Mouse (Mus musculus) T-helper 2 cell (primary cell): ENCODE data around the gene C8a.

Source experiments
- in situ Hi-C: fragments of 300-600 bp; cut with MboI, MseI; formaldehyde crosslinking; loops from one replicate; pipeline ENCODE4 v1.15.1; 2025; ENCODE audit warnings: high pct_unique_total_duplicates

Gene C8a

DNA sequence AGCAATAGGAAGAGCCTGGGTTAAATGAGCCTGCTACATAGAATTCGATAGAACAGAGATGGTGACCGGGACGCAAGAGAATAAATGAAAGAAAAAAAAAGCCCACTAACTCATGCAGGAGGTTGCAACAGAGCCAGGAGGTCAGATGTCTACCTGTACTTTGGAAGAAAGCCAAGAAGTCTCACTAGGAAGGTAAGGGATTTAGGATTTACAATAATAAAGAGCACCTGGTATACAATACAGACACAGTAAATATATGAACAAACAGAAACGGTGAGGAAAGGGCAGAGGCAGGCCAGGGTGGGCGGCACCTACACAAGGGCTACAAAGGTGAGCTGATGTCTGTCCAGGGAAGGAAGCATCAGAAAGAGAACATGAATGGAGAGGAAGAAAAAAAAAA is 34.0 kb downstream of the C8a start:
- in situ Hi-C loops, result no loop called here

DNA sequence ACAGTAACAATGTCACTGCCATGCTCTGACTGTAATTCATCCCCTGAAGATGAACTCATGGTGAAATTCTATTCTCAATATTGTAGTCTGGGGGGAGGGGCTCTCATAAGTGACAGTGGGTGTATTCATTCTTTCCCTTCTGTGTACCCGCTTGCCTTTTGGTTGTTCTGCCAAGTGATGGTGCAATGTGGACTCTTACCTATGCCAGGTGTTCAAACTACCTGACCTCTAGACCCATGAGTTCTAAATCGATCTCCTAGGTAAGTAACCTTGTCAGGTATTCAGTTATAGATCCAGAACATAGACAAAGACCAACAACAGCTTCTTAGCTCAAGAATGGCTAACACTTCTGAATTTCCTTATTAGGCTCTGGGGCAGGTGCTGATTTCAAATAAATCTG is 37.9 kb downstream of the C8a start:
- in situ Hi-C loops, result no loop called here

DNA sequence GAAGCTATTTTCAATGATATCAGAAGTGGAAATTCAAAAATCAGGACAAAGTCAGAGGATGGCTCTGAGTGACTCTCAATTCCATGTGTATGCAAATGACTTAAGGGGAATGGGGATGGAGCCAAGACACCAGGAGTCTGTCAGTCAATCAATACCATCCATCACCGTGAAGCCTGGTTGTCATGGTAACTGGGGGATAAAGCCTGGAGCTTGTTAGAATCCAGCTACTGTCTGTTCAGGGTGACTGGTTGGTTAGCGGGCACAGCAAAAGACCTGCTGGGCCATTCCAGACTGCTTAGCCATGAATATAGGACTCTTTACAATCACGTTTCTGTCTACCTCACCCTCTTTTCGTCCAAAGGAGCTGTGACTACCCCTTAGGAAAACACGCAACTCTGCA is 41.1 kb downstream of the C8a start:
- in situ Hi-C loops, result no loop called here

DNA sequence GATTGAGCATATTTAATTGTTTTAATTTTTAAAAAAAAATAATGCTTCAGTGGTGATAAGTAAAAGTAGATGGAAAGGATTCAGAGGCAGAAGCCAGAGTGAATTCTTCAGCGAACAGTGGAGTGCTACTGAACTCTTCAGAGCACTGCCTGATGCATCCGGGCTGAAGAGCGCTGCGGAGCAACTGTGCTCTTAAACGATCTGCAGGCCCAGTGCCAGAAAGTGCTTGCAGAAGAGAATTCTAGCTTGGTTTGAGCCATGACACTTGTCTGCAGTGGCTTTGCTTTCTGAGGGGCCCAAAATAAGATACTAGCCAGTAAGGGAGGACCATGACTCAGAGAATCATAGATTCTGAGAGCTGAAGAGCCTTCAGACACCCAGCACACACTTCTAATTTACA is 47.3 kb downstream of the C8a start:
- in situ Hi-C loops, result no loop called here

DNA sequence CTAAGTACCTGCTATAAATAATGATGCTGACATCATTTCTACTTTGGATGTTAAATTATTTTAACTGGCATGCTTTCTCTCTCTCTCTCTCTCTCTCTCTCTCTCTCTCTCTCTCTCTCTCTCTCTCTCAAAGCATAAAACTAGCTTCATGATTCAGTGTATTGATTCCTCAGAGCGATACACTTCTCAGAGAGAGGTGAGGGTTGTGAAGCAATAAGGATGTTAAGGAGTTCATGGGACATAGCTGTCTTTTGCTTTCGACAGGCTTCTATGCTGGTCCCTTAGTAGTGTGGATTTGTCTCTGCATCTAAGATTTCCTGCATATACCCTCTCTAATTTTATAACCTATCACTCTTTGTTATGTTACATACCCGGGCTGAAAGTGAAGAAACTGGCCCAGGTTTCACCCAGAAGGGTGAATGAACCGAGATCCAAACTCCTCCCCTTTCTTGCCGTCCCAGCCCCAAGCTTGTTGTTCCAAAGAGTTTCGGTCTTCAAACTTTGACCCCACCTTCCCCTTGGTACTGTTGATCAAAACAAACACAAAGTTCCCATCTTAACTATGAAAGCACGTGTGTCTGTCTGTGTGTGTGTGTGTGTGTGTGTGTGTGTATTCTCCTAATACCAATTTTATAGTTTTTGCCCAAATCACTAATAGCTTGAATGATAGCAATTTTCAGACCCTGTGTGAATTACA is 51.7 kb downstream of the C8a start:
- in situ Hi-C loops, result no loop called here

DNA sequence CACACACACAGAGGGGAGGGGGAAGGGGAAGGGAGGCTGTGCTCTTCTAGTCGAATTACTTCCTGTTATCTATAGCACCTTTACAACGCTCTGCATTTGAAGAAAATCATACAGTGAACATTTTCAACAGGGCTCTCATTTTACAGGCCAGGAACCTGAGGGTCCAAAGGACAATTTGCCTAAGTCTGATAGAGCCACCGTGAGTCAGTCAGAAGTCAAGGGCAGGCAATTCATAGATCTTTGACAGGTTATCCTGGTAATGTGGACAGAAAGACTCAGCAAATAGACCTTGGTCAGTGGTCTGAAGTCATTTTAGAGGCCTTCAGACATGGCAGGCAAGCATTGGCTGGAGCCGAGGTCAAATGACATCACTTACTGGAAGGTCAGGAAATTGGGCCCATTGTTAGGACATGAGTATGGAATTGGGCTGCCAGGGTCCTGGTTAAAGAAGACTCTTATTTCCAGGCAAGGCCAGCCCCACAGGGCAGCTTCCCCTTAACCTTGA is 52.5 kb downstream of the C8a start:
- in situ Hi-C loops, result no loop called here

DNA sequence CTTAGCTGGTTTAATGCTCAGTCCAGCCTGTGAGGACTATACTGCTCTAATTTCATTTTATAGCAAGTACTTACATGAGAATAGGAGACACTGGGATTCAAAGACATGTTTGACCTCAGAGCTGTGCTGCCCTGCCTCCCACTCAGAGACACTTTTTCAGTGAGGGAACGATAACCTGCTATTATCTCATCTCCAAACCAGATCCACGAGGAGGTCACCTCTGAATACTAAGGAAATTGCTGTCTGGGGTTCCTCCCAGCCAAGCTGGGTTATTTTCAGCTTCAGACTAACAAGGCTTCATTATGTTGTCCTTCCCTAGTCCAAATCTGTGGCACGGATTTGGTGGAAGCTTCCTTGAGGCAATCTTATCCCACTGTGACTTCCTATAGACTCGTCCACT is 56.3 kb downstream of the C8a start:
- in situ Hi-C loops, result no loop called here

DNA sequence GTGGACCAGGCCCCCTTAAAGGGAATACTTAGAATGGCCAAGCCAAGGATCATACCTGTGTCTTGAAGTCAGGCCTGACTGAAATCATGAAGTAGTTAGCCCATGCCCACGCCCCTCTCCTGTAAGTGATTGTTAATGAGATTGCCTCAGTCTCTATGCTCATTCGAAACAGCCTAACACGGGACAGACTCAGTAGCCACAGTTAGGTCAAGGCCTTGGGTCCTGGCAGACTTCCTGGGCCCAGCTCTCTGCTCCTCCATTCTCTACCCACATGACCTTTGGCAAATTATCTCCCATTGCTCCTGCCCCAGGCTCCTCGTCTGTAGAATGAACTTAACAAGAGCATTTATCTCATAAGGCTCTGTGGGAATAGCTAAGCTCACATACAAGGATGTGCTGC is 57.2 kb downstream of the C8a start:
- in situ Hi-C loops, result no loop called here

DNA sequence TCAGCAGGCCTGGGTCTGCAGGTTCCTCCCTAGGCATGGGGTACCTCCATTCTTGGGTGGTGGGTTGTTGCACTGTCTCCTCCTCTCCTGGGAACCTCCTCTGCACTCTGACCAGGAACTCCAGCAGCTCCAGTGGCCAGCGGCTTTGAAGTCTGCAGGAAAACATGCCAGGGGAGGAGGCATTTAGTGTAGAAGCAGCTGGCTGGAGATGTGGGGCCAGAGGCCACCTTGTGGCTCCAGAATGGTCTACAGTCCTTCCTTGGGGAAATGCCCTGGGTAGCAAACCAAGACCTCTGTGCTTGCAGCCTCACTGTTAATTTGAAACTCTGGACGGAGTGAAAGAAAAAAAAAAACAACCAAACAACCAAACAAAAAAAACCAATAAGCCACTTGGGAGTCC is 58.7 kb downstream of the C8a start:
- in situ Hi-C loops, result no loop called here

DNA sequence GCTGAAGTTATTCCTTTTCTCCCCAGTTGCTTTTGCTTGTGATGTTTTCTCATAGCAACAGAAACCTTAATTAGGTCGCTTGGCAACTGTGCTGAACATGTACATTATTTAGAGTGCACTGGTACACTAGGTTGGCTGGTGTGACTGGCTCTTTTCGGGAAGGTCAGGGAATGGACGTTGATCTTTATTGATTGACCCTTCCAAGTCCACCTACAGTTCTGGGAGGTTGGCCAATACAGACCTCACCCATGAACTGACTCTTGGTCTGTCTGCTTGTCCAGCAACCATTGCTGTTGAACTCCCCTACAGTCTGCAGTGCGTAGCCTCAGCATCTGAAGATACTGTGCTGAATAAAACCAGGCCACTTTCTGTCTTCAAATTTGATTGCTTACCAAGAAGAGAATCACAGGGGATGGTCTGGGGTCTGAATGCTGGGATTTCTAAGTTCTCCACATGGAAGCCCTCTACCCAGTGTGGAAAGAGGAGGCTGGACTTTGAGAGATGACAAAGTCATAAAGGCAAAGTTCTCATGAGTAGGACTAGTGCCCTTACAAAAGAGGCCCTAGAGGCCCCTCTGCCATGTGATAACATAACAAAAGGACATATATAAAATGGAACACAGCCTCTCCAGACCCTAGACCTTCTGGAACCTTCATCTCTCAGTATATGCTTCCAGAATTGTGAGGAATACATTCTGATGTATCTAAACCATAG is 59.5 kb downstream of the C8a start:
- in situ Hi-C loops, result no loop called here

DNA sequence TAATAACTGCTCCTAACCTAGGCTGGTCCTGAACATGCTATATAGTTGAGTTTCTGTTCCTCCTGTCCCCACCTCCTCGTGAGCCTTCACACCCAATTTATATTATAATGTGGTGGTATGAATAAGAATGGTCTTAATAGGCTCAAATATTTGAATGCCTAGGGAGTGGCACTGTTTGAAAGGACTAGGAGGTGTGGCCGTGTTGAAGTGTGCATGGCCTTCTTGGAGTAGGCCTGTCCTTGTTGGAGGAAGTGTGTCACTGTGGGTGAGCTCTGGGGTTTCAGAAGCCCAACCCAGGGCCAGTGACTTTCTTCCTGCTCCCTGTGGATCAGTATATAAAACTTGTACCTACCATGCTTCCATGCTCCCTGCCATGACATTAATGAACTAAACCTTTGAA is 62.6 kb downstream of the C8a start:
- in situ Hi-C loops, result no loop called here

DNA sequence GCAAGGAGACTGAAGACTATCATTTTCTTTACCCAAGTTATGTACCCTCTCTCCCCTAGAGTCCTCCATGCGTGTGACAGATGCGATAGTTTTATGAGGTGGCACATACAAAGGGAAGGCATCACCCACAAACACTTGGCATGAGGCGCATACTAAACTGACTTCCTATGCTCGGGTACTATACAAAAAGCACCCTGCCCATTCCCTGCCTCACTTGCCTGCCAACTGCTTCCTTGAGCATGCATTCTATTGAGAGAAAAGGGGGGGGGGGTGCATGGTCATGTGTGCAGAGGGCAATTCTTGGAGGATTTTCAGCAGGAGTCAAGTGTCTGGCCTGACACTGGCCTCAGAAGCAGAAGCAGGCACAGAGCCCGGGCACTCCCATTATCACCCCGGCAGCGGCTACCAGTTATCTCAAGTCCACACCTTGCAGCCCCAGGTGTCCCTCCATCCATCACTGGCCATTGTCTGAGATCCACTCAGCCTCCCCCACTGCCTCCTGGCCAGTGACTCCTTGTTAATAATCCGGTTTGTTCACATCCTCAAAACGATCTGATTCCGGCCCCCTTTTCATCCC is 65.4 kb downstream of the C8a start:
- in situ Hi-C loops, result no loop called here

DNA sequence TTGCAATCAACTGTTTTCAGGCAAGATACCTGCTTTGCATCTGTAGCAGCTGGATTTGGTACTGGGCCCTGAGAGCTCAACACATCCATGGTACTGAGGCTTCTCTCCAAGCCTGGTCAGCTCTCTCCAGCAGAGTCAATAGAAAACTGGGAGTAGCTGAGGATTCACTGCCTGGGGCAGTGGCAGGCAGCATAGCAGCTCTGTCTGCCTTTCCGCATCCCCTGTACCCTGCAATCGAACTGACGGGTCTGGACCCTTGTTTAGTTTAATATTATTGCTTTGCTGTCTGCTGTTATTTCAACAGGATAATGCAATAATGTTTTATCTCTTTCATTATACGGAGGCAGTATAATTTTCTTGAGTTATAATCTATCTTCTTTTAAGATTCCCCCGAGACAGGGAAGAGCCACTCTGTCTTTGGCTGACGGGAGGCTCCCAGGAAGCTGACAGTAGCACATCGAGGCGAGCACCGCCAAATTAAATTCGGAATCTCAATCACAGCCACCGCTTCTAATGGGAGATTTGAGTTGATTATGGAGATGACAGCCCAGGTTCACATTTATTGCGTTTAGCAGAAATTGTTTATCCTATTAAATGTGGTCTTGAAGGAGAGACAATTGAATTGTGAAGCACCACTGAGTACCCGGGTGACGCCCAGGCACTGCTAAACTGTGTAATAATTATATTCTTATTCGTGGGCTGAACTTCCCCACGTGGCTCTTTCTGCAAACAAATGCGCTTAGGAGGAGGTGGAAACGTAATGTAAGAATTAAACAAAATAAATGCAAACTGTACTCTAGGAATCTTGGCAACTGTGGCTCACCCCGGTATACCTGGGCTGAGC is 70.6 kb downstream of the C8a start:
- in situ Hi-C loops, result no loop called here

DNA sequence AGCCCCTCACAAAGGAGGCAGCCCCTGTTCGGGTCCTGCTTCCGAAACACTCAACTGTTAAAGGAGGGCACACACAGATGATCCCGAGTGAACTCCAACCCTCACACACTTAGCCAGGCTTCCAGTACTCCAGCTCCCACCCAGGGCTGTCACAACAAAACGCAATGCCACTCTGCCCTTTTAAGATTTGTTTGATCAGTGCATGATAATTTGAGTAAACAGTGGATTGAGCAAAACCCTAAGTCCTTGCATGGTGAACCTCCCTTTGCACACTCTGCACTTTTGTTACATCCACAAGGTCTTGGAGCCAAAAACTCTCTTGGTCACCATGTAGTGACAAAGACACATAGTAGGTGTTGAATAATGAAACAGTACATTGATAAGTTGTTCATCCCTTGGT is 72.1 kb downstream of the C8a start:
- in situ Hi-C loops, result no loop called here

DNA sequence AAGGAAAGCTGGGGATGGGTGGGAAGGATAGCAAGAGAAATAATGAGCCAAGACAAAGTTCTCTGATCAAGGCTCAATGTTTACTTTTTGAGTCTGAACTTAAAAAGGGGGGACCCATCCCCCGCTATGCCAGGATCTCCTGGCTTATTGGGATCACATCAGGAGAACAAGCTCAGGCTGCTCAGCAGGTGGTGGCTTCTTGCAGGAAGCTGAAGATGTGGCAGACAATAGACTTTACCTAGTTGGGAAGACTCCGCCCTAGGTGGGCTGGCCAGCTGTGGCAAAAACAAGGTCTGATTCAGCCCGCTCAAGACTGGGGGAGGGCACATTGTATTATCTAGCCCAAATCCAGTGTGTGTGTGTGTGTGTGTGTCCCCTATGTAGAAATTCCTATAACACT is 74.6 kb downstream of the C8a start:
- in situ Hi-C loops, result no loop called here

DNA sequence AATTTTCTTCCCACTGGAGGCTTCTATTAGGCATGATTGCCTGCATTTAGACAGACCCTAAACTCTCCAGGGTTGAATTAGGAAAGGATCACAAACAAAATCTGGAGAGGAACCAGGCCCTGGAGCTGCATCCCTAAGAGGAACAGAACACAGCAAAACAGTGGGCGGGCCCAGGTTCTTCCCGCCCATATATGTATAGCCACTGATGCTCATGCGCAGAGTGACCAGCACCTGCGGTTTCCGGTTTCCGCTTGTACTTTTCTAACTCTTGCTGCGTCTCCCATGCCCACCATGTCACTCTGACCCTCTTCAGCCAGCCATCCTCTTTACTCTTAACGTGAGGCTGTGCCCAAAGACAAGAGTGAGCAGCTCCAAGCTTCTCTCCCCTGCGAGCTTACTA is 77.2 kb downstream of the C8a start:
- in situ Hi-C loops, result no loop called here

DNA sequence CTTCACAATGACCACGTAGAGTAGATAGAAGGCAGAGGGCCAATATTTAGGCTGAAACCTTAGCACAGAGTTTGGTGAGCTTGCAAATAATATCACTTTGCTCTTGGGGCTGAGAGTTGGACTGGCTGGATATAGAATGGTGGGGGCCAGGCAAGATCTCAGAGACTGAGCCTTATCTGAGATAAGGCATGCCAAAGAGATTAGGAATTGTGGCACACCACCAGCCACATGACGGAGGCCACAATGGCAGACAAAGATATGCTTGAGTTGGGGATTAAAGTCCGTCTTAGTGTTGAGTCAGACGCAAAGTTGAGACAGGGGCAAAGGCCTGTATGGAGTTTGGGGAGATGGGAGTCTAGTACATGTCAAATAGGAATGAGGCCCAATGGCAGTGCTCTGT is 84.1 kb downstream of the C8a start:
- in situ Hi-C loops, result no loop called here

DNA sequence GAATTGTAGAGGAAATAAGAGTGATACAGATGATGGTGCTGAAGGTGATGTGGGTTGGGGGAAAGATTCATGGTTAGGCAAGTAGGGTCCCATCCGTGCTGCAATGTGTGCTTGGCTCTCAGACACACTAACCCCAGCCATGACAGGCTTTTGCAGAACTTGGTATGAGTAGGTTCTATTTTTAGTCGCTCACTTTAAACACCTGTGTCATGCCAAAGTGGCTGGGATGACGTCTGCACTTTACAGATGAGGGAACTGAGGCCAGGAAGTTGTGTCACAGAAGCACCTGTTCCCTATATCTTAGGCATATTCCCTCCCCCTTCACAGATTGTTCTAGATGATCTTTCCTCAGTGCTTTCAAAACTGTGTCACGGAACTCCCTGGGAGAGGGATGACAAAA is 93.9 kb downstream of the C8a start:
- in situ Hi-C loops, result no loop called here

DNA sequence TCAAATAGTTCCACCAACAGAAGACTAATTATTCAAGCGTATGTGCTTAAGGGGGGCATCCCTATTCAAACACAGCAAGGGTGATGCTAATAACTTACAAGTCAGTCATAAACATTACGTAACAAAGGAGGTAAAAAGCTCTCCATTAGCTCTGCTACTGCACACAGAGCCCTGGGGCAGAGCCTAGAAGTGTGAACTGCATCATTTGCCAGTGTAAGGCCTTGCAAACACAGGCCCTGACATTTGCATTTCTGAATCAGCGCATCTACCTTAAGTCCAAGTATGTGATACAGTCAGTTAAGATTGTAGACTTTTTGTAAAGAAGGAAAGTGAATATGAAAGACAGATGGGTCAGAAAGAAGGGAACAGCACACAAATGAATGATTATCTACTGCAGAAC is 94.8 kb downstream of the C8a start:
- in situ Hi-C loops, result no loop called here

DNA sequence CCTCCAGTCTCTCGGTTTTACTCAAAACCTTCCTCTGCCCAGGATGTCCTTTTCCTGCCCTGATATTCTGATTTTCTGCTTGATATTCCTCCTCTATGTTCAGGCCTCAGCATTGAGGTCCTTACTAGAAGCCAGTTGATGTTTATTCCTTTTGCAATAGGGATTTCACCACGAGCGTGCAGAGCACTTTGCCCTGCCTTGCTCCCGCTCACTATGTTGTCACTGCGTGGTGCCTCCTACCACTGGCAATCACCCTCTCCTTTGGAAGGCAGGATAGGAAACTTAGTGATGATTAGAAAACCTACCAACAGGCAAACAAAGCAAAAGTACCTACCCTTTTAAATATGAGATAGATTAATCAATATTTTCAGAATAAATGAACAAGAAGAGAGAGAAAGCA is 96.7 kb downstream of the C8a start:
- in situ Hi-C loops, result no loop called here

DNA sequence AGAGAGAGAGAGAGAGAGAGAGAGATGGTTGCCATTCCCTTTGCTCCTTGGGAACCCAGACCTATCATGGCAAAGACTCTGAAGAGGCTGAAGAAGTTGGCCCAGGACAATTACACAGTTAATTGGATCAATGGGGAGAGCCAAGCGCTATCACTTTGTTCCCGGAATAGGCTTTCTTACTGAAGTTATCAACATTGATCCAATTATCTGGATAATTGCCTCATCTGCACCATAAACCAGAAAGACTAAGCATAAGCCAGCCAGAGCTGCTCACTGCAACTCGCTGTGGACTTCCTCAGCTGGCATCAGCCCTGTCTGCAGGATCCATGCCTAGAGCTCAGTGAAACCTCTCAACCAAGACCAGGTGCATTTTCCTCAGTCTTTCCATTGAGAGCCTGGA is 100.6 kb downstream of the C8a start:
- in situ Hi-C loops, result no loop called here

DNA sequence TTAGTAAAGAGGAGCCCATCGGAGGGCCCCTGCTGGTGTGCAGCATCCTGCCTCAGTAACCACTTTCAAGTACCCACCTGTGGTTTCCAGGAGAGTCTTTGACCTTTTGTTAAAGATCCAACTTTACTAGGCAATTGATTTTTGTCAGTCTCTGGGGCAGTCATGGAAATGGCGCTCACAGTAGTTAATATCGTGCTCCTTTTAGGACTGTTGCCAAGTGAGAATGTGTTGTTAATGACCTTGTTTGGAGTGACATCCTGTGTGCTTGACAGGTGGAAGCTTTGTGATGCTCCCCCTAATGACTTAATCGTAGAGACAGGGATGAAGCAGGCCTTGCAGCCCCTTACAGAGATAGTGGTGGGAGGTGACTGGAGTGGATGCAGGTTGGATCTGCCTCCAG is 105.9 kb downstream of the C8a start:
- in situ Hi-C loops, result no loop called here
